Mouse (Mus musculus): ENCODE measurements at regions not wholly inside any gene's neighbourhood (a gene's known extent, or its start where the extent isn't known, plus 50 kb on each side); places are given as distances from the start of the nearest gene placed in this dataset.

- TF ChIP-seq CTCF (IDR thresholded peaks at IDR 0.05; ENCODE audit: control insufficient read depth, insufficient read depth, insufficient replicate concordance, low read depth, low read length) (no peak), POLR2A (IDR thresholded peaks at IDR 0.05; ENCODE audit: control insufficient read depth, low read depth, low read length) (no peak)
- no peaks in the 10 kb centered on the region for H3K27me3 ChIP-seq (ENCODE audit: control insufficient read depth, insufficient read depth, low read length)
- no peaks in the 10 kb centered on the region for H3K4me1 ChIP-seq (ENCODE audit: control insufficient read depth, insufficient read depth, low read length)
- H3K27ac ChIP-seq (ENCODE audit: control insufficient read depth, insufficient read depth, low read depth, low read length): no peak overlapping the region
- H3K4me3 ChIP-seq (ENCODE audit: control insufficient read depth, low read depth, low read length): no peak overlapping the region
- no peaks in the 10 kb centered on the region for H3K36me3 ChIP-seq (ENCODE audit: control insufficient read depth, insufficient read depth, low read length)
Measured at GRCm38 (mm10) chr1:43297579-43297978, 100.8 kb upstream of the Fhl2 start.

- Histone ChIP-seq H3K4me3 (ENCODE audit: control insufficient read depth, low read depth, low read length) (no peak overlapping the region), H3K27me3 (ENCODE audit: control insufficient read depth, insufficient read depth, low read length) (no peaks in the 10 kb centered on the region), H3K27ac (ENCODE audit: control insufficient read depth, insufficient read depth, low read depth, low read length) (no peak overlapping the region), H3K36me3 (ENCODE audit: control insufficient read depth, insufficient read depth, low read length) (no peaks in the 10 kb centered on the region), H3K4me1 (ENCODE audit: control insufficient read depth, insufficient read depth, low read length) (no peaks in the 10 kb centered on the region)
- TF ChIP-seq POLR2A (IDR thresholded peaks at IDR 0.05; ENCODE audit: control insufficient read depth, low read depth, low read length): no peak
- TF ChIP-seq CTCF (IDR thresholded peaks at IDR 0.05; ENCODE audit: control insufficient read depth, insufficient read depth, insufficient replicate concordance, low read depth, low read length): no peak
Measured at GRCm38 (mm10) chr1:43298746-43299145, 102.0 kb upstream of the Fhl2 start.

DNA sequence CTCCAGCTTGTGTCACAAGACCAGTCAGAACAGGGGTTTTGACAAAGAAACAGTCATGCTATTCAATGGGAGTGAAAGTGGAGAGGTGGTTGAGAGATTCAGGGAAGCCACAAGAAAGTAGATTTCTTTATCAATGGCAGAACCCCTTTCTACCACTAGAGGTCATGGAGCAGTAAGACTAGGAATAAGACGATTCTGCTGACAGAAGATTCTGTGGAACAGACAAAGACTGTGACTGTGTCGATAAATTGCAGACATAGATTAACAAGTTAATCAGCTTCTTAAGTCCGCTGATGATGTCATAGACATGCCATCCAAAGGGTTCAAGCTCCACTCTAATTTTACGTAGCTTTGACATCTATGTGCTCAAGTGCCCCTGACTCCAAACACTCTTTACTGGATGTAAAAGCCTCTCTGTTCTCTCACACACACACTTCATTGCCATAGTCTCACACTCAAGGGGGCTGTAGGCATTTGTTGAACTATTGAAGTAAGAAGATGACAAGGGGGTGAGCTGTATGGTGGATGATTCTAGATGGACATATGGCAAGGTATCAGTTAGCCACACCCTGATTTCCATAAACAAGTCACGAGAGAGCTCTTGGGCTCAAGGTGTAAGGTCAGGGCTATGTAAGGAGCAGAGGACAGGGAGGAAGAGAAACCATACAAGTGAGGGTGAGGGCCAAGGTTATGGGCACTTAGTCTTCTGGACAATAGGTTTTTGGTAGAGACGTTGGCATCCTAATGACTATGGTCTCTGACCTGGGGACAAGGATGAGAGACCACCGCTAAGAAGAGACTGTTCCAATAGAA, 102.9 kb upstream of the Fhl2 start:
- H3K27ac ChIP-seq (ENCODE audit: control insufficient read depth, insufficient read depth, low read depth, low read length): no peak overlapping the region
- no peaks in the 10 kb centered on the region for H3K4me1 ChIP-seq (ENCODE audit: control insufficient read depth, insufficient read depth, low read length)
- TF ChIP-seq CTCF (IDR thresholded peaks at IDR 0.05; ENCODE audit: control insufficient read depth, insufficient read depth, insufficient replicate concordance, low read depth, low read length) (no peak), POLR2A (IDR thresholded peaks at IDR 0.05; ENCODE audit: control insufficient read depth, low read depth, low read length) (no peak)
- H3K36me3 ChIP-seq (ENCODE audit: control insufficient read depth, insufficient read depth, low read length): no peaks in the 10 kb centered on the region
- H3K27me3 ChIP-seq (ENCODE audit: control insufficient read depth, insufficient read depth, low read length): no peaks in the 10 kb centered on the region
- H3K4me3 ChIP-seq (ENCODE audit: control insufficient read depth, low read depth, low read length): no peak overlapping the region

DNA sequence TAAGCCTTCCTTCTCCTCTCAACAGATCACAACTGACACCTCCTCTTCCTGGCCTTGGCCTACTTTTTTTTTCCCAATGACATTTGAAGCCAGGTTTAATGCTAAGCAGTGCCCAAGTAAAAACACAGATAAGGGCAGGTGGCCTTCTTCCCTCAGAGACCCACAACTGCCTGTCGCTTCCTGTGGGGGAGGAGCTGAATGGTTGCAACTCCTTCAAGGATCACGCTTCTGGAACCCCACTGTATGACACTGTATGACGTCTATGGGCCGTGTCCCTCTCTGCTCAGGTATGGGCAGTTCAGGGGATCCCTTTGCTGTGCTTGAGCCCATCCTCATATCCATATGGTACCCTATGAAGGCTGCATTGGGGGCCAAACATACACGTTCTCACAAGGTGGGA, 103.9 kb upstream of the Fhl2 start:
- H3K4me1 ChIP-seq (ENCODE audit: control insufficient read depth, insufficient read depth, low read length): no peaks in the 10 kb centered on the region
- H3K4me3 ChIP-seq (ENCODE audit: control insufficient read depth, low read depth, low read length): no peak overlapping the region
- TF ChIP-seq POLR2A (IDR thresholded peaks at IDR 0.05; ENCODE audit: control insufficient read depth, low read depth, low read length): no peak
- TF ChIP-seq CTCF (IDR thresholded peaks at IDR 0.05; ENCODE audit: control insufficient read depth, insufficient read depth, insufficient replicate concordance, low read depth, low read length): no peak
- no peaks in the 10 kb centered on the region for H3K27me3 ChIP-seq (ENCODE audit: control insufficient read depth, insufficient read depth, low read length)
- no peak overlapping the region for H3K27ac ChIP-seq (ENCODE audit: control insufficient read depth, insufficient read depth, low read depth, low read length)
- H3K36me3 ChIP-seq (ENCODE audit: control insufficient read depth, insufficient read depth, low read length): no peaks in the 10 kb centered on the region

DNA sequence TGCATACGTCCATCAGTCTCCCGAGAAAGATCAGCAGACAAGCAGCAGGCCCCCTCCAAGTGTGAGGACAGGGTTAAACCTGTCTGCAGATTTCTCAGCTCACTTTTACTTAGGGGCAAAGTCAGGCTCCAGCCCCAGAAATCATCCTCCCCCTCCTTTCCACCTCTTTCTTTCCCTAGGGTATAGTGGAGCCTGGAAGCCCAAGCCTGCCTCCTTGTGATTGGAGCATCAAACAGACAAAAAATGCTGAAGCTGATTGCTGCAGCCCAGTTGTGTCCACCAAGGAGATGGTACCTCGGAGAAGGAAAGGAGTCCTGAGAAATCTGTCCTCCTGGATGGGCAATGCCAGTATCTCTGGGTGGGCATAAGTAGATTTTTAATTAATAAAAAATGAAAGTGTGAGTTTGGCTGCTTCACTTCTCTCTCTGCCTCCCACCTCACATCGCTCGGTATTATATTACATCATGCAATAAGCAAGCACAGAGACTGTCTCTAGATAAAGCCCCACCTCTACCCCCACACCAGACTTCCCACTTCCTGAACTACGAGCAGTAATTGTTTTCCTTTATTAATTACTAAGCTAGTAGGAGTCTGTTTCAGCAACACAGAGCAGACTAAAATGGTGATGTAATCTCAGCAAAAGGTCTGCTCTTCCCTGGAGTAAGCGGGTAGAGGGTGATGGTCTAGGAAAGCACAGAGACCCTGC, 105.2 kb upstream of the Fhl2 start:
- Histone ChIP-seq H3K27me3 (ENCODE audit: control insufficient read depth, insufficient read depth, low read length) (no peaks in the 10 kb centered on the region), H3K4me1 (ENCODE audit: control insufficient read depth, insufficient read depth, low read length) (no peaks in the 10 kb centered on the region), H3K4me3 (ENCODE audit: control insufficient read depth, low read depth, low read length) (no peak overlapping the region), H3K27ac (ENCODE audit: control insufficient read depth, insufficient read depth, low read depth, low read length) (no peak overlapping the region), H3K36me3 (ENCODE audit: control insufficient read depth, insufficient read depth, low read length) (no peaks in the 10 kb centered on the region)
- no peak for TF ChIP-seq POLR2A (IDR thresholded peaks at IDR 0.05; ENCODE audit: control insufficient read depth, low read depth, low read length)
- no peak for TF ChIP-seq CTCF (IDR thresholded peaks at IDR 0.05; ENCODE audit: control insufficient read depth, insufficient read depth, insufficient replicate concordance, low read depth, low read length)

- no peak for TF ChIP-seq CTCF (IDR thresholded peaks at IDR 0.05; ENCODE audit: control insufficient read depth, insufficient read depth, insufficient replicate concordance, low read depth, low read length)
- no peaks in the 10 kb centered on the region for H3K36me3 ChIP-seq (ENCODE audit: control insufficient read depth, insufficient read depth, low read length)
- no peak overlapping the region for H3K27ac ChIP-seq (ENCODE audit: control insufficient read depth, insufficient read depth, low read depth, low read length)
- no peaks in the 10 kb centered on the region for H3K27me3 ChIP-seq (ENCODE audit: control insufficient read depth, insufficient read depth, low read length)
- no peak overlapping the region for H3K4me3 ChIP-seq (ENCODE audit: control insufficient read depth, low read depth, low read length)
- H3K4me1 ChIP-seq (ENCODE audit: control insufficient read depth, insufficient read depth, low read length): no peaks in the 10 kb centered on the region
Measured at GRCm38 (mm10) chr1:43302657-43303056, 105.9 kb upstream of the Fhl2 start.

DNA sequence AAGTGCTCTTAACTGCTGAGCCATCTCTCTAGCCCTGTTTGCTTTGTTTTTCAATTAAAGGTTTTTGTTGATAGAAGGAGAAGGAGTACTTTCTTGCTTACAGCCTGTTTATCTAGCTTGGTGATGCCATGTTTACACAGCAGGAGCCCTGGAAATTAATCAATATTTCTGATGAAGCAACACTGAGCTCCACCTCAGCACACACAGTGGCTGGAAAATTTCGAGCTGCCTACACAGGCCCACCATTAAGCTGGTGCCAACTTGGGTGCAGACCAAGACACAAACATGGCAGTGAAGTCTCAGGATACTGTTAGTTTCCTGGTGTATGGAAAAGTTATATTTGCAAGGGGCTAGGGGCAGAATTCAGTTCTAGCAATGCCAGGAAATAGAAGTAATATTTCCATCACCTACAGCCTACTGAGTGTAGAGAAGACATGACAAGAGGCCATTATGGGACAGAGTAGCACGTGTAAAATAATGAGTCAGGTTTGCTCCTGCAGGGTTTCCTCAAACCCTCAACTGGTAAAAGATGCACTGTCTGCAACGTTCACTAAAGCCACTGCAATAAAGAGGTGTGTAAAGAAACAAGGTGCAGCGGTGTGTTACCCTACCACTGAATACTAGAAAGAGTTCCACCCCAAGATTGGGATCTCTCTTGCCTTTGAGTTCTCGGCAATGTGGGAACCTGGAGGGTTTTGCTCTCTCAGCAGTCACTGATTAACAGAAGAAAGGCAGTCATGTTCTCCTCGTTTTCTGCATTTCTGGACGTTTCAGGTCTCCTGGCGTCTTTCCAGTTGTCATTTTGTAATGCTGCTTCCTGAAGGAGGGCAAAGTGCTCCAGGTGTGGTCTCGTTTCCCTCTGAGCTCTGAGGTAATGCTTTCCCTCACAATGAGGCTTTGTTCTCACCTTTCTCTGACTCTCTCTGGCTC, 108.8 kb upstream of the Fhl2 start:
- H3K36me3 ChIP-seq (ENCODE audit: control insufficient read depth, insufficient read depth, low read length): no peaks in the 10 kb centered on the region
- H3K27ac ChIP-seq (ENCODE audit: control insufficient read depth, insufficient read depth, low read depth, low read length): no peak overlapping the region
- H3K4me3 ChIP-seq (ENCODE audit: control insufficient read depth, low read depth, low read length): no peak overlapping the region
- no peak for TF ChIP-seq CTCF (IDR thresholded peaks at IDR 0.05; ENCODE audit: control insufficient read depth, insufficient read depth, insufficient replicate concordance, low read depth, low read length)
- TF ChIP-seq POLR2A (IDR thresholded peaks at IDR 0.05; ENCODE audit: control insufficient read depth, low read depth, low read length): no peak
- H3K4me1 ChIP-seq (ENCODE audit: control insufficient read depth, insufficient read depth, low read length): no peaks in the 10 kb centered on the region
- H3K27me3 ChIP-seq (ENCODE audit: control insufficient read depth, insufficient read depth, low read length): no peaks in the 10 kb centered on the region

All from testis, adult 2 months (tissue).